Mouse (Mus musculus): Measurements from ENCODE around the gene Acadm.

DNA sequence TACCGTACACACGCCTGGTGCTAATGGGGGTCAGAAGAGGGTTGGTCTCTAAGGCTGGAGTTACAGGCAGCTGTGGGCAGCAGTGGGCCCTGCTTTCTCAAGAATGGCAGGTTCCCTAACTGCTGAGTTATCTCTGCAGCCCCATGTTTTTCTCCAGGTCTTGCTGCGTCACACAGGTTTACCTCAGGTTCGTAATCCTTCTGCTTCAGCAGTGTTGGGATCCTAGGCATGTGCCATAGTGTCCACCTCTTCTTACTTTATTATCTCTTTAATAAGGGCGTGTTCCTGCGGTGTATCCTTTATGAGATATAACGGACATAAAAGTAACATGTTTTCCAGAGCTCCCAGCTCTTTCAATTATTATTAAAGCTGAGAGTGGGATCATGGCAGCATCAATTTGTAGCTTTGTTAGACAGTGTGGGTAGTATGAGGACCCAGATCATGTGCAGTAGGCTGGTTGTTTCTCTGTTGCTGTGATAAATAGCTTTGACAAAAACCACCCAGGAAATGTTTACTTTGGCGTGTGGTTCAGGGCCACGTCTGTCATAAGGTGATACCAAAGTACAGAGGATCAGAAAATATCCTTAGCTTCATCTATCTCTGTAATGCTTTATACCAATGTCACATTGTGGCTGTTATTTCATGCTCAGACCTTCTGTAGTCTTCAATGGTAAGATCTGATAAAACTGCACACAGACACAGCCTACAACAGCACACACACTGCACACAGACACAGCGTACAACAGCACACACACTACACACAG, 23.1 kb downstream of the Acadm start:
- no peak for TF ChIP-seq CTCF (IDR thresholded peaks at IDR 0.05; ENCODE audit: low read depth, low read length)
- no peak for TF ChIP-seq POLR2A (IDR thresholded peaks at IDR 0.05; ENCODE audit: extremely low read depth, insufficient read depth, low read length)
